Mouse (Mus musculus) forebrain, postnatal 0 days (tissue): ENCODE results near the gene Eya2. TPM values are rescaled to one million over a fixed set of nuclear protein-coding genes. Genes with fewer than 3 reads are reported as not detected.
A peak's percentile ranks its signal among the peaks of the same experiment; 100 is the strongest.

Experiments used
- ATAC-seq: fragments of 200-750 bp; cut with Nextera tagmentation; 2 replicates; pipeline ENCODE4 v1.8.0; 2017; ENCODE audit warnings: mild to moderate bottlenecking, moderate library complexity
- DNase-seq: peaks from one replicate; pipeline ENCODE4 v3.0.0-alpha.2; 2015
- H3K27ac ChIP-seq: fragments of 300-500 bp; sonication (generic); 2 replicates; pipeline ENCODE4 v1.5.1; 2014; ENCODE audit warnings: low read depth, mild to moderate bottlenecking, antibody characterized with exemption, low read length, moderate library complexity, mixed read lengths
- H3K27me3 ChIP-seq: fragments of 300-500 bp; sonication (generic); 2 replicates; pipeline ENCODE4 v1.6.1; 2014; ENCODE audit warnings: mild to moderate bottlenecking, low read length, mixed read lengths; ENCODE audit not compliant: insufficient read depth
- H3K36me3 ChIP-seq: fragments of 300-500 bp; sonication (generic); 2 replicates; pipeline ENCODE4 v1.6.1; 2014; ENCODE audit warnings: mild to moderate bottlenecking, moderate library complexity; ENCODE audit not compliant: insufficient read depth
- H3K4me1 ChIP-seq: fragments of 300-500 bp; sonication (generic); 2 replicates; pipeline ENCODE4 v1.6.1; 2014; ENCODE audit warnings: antibody characterized with exemption; ENCODE audit not compliant: insufficient read depth
- H3K4me2 ChIP-seq: fragments of 300-500 bp; sonication (generic); 2 replicates; pipeline ENCODE4 v1.6.1; 2014; ENCODE audit warnings: low read depth, mild to moderate bottlenecking, moderate library complexity
- H3K4me3 ChIP-seq: fragments of 300-500 bp; sonication (generic); 2 replicates; pipeline ENCODE4 v1.5.1; 2014; ENCODE audit warnings: low read depth, low read length, mixed read lengths
- H3K9ac ChIP-seq: fragments of 300-500 bp; sonication (generic); 2 replicates; pipeline ENCODE4 v1.6.1; 2014; ENCODE audit warnings: mild to moderate bottlenecking
- H3K9me3 ChIP-seq: fragments of 300-500 bp; sonication (generic); 2 replicates; pipeline ENCODE4 v1.6.1; 2016; ENCODE audit warnings: low read length
- CTCF ChIP-seq: sonication (generic); IDR thresholded peaks from 2 replicates; pipeline ENCODE4 v1.5.1; 2016; ENCODE audit warnings: antibody characterized with exemption, control low read depth, low read depth
- WGBS: fragments of 180-500 bp; shearing (Covaris S2); extraction: QIAGEN DNeasy Blood & Tissue Kit; methylation state at CpG from one replicate; pipeline ENCODE4 v1.1.7; 2014; 5-methylcytosine and 5-hydroxymethylcytosine counted together
- polyA plus RNA-seq: library from polyadenylated mRNA; unstranded; fragments of >200 nt; fragmentation: Nextera tagmentation; extraction: Ambion mirVana; gene quantifications from 2 replicates; pipeline ENCODE4 v1.2.1, GENCODE M21; 2015
- total RNA-seq: library from RNA; depleted of rRNA; stranded (reverse); fragments of >200 nt; gene quantifications from 2 replicates; pipeline ENCODE4 v1.2.3, GENCODE M21; 2014

Gene Eya2
- total and polyA plus RNA-seq, 2 experiments from 2014 or later: 7.4 to 11.3 TPM

DNA sequence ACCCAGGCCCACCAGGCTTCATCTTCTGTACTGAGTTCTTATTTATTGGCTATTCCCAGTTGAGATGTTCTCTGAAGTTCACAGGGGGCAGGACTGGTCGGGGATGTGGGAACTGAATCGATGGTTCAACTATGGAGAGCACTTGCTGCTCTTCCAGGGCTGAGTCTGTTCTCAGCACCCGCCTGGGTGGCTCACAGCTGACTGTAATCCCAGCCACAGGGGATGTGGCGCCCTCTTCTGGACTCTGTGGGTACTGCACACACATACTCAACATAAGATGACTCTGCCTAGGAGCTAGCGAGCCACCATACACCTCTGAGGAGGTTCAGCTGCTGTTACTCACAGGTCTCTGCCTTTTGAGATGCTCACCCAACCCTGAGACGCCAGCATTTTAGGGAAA lies 121.9 kb downstream of the Eya2 start:
- peak; percentile 55 for TF ChIP-seq CTCF
- no peaks in the 10 kb centered on the region for H3K9me3 ChIP-seq
- H3K27me3 ChIP-seq: no peaks in the 10 kb centered on the region
- no peak overlapping the region for H3K4me3 ChIP-seq
- ATAC-seq: no peak
- H3K4me1 ChIP-seq: no peaks in the 10 kb centered on the region
- H3K27ac ChIP-seq: no peak overlapping the region
- DNase-seq: no peak
- H3K36me3 ChIP-seq: no peaks in the 10 kb centered on the region
- H3K9ac ChIP-seq: no peak overlapping the region
- WGBS: 86% methylated on average over 6 of the region's 6 CpGs
- H3K4me2 ChIP-seq: no peak overlapping the region

GRCm38 (mm10) chr2:165717182-165718176 lies 122.6 kb downstream of the Eya2 start:
- Histone ChIP-seq H3K27ac (no peak overlapping the region), H3K36me3 (no peaks in the 10 kb centered on the region), H3K4me2 (no peak overlapping the region), H3K9ac (no peak overlapping the region), H3K9me3 (no peaks in the 10 kb centered on the region), H3K4me1 (no peaks in the 10 kb centered on the region), H3K27me3 (no peaks in the 10 kb centered on the region), H3K4me3 (no peak overlapping the region)
- no peak for DNase-seq
- 51% methylated on average over 23 of the region's 23 CpGs for WGBS
- ATAC-seq: no peak
- no peak for TF ChIP-seq CTCF

GRCm38 (mm10) chr2:165719382-165719781 lies 124.5 kb downstream of the Eya2 start:
- no peak overlapping the region for H3K4me2 ChIP-seq
- H3K36me3 ChIP-seq: no peaks in the 10 kb centered on the region
- no peaks in the 10 kb centered on the region for H3K9me3 ChIP-seq
- TF ChIP-seq CTCF: no peak
- no peak for ATAC-seq
- H3K4me1 ChIP-seq: no peaks in the 10 kb centered on the region
- no peak overlapping the region for H3K27ac ChIP-seq
- no peak overlapping the region for H3K4me3 ChIP-seq
- WGBS: 84% methylated on average over 8 of the region's 8 CpGs
- DNase-seq: no peak
- H3K27me3 ChIP-seq: no peaks in the 10 kb centered on the region
- no peak overlapping the region for H3K9ac ChIP-seq

DNA sequence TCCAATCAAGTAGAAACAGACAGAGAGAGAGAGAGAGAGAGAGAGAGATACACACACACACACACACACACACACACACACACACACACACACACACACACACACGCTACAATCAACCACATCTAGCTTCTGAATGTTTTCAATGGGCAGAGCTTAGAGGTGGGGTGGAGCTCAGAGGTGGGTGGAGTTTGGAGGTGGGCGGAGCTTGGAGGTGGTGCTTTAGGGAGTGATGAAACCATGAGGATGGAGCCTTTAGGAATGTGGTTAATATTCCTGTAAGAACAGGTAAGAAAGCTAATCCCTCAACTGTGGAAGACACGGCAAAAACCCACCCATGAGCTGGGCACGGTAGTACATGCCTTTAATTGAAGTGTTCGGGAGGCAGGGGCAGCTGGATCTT lies 127.1 kb downstream of the Eya2 start:
- Histone ChIP-seq H3K4me1 (no peaks in the 10 kb centered on the region), H3K4me2 (no peak overlapping the region), H3K9me3 (no peaks in the 10 kb centered on the region), H3K36me3 (no peaks in the 10 kb centered on the region), H3K4me3 (no peak overlapping the region), H3K27me3 (no peaks in the 10 kb centered on the region), H3K27ac (no peak overlapping the region), H3K9ac (no peak overlapping the region)
- 88% methylated on average over 5 of the region's 5 CpGs for WGBS
- DNase-seq (no peak), ATAC-seq (no peak)
- TF ChIP-seq CTCF: no peak

DNA sequence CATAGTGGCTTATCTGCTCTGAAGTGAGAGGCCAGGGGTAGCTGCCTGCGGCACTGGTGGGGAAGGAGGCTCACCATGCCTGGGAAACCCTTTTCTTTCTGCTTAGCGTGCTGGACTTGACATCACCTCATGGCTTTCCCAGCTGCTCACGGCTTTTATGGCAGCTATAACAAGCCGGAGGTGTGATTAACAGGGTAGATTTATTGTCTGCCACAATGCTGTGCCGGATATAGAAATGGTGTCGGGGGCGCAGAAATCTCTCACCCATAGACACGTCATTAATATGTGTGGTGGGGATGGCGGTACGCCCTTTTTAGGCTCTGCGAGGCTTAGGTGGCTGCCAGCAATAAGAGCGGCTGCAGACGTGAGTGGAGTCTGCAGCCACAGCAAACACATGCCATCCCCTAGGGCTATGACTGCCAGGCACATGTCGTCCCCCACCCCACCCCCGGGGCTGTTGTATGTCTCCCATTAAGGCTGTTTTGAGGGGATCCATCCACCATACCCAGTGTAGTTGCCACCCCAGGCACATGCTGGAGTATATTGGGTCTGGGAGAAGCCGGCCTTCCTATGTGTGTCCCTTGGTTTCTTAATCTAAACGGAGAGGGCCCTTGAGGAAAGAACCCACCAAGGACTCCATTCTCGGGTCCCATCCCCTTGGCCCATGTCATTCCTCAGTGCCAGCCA lies 137.9 kb downstream of the Eya2 start:
- ATAC-seq (peak; percentile 32; the same call in 1 of the 2 replicates), DNase-seq (no peak)
- WGBS: 60% methylated on average over 18 of the region's 18 CpGs
- H3K27ac ChIP-seq: no peak overlapping the region
- no peaks in the 10 kb centered on the region for H3K9me3 ChIP-seq
- no peaks in the 10 kb centered on the region; the same call in 1 of the 2 replicates for H3K4me1 ChIP-seq
- no peak overlapping the region for H3K9ac ChIP-seq
- no peaks in the 10 kb centered on the region for H3K27me3 ChIP-seq
- H3K36me3 ChIP-seq: no peaks in the 10 kb centered on the region
- no peak overlapping the region for H3K4me2 ChIP-seq
- no peak overlapping the region for H3K4me3 ChIP-seq
- no peak for TF ChIP-seq CTCF

- Histone ChIP-seq H3K9ac (no peak overlapping the region), H3K27me3 (no peaks in the 10 kb centered on the region), H3K4me1 (no peaks in the 10 kb centered on the region; the same call in 1 of the 2 replicates), H3K4me2 (no peak overlapping the region), H3K9me3 (no peaks in the 10 kb centered on the region), H3K4me3 (no peak overlapping the region), H3K36me3 (no peaks in the 10 kb centered on the region), H3K27ac (no peak overlapping the region)
- WGBS: 72% methylated on average over 8 of the region's 8 CpGs
- DNase-seq (no peak), ATAC-seq (no peak)
- TF ChIP-seq CTCF: no peak
Measured at GRCm38 (mm10) chr2:165733701-165734100, 138.9 kb downstream of the Eya2 start.

DNA sequence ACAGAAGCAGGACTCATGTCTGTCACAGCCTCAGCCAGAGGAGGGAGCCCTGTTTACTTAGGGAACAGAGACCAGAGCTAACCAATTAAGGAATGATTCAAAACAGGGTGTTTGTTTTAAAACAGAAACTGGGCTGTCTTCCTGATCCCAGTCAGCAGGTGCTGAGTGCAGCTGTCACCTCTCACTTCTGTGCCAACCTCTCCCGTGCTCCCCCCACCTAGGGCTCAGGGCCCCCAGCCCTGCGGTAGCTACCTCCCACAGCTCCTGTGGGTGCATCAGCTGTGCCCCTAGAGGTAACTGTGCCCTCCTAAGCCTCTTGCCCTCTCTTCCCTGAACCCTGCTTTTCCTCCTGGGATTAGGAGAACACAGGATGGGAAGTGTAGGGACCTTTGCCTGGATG lies 141.5 kb downstream of the Eya2 start:
- 23% methylated on average over 2 of the region's 2 CpGs for WGBS

More for the DNA sequence above, 141.5 kb downstream of the Eya2 start:
- DNase-seq (no peak), ATAC-seq (no peak; the same call in 1 of the 2 replicates)
- Histone ChIP-seq H3K4me1 (no peaks in the 10 kb centered on the region; the same call in 1 of the 2 replicates), H3K27me3 (no peaks in the 10 kb centered on the region), H3K27ac (no peak overlapping the region), H3K9me3 (no peaks in the 10 kb centered on the region), H3K9ac (no peak overlapping the region), H3K4me2 (no peak overlapping the region), H3K4me3 (no peak overlapping the region), H3K36me3 (no peaks in the 10 kb centered on the region)
- 0 out of 2 replicates have a peak, but pooled peaks have one; percentile 10 for TF ChIP-seq CTCF
